ENCODE assay signal across 21 mouse cellular contexts in the genomic region with DNA sequence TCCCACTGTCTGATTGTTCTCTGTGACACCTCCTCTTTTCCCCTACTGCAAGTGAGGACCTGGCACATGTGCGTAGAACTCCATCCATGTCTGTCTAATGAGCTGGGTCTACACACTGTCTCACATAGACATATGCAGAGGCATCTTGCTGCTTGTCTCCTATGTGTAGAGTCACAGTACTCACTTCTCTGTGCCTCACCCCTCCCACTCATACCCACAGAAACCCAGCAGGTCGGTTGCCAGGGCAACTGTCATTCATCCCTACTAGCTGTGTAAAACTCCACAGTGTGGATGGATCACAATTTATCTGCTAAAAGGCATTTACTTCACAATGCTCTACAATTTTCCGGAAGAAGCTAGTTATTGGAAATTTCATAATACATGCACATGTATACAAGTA. TPM values are rescaled to one million over a fixed set of nuclear protein-coding genes. Genes with fewer than 3 reads are reported as not detected.
DNase-seq lines count a peak whose midpoint lies in the region; ATAC-seq and TF ChIP-seq lines count a peak whose summit lies in the region.
"Had no signal": no experiment of that assay in that cellular context is flagged by ENCODE, and none has a peak within 500 bp of the region (broad histone marks: within the 10 kb centered on the region; RNA-seq: fewer than 3 reads in every experiment).

No protein-coding gene starts in this region.

- peak; percentile 6 for DNase-seq in retina, postnatal 1 day
- no peak for DNase-seq in retina, embryonic 14.5 days (ENCODE audit: low spot score)
- DNase-seq in midbrain, postnatal 0 days (ENCODE audit: low spot score): peak; percentile 32
- no peak for DNase-seq in liver
- no peak for DNase-seq in gastrocnemius, postnatal 36 days
- DNase-seq: adrenal gland, adult 2 months; cerebellum, adult 11-12 months; cerebellum, postnatal 25 days; gastrocnemius, adult 2 months; heart, adult 2 months; liver, embryonic 13.5 days; thymus, adult 18-20 months had no signal

- intact Hi-C loops in gastrocnemius, postnatal 36 days (cut with DNase I): no loop called here

- H3K4me3 ChIP-seq in forebrain, embryonic 15.5 days: no peak overlapping the region
- H3K4me3 ChIP-seq in forebrain, embryonic 12.5 days (replicated peaks): no peak overlapping the region
- no peak overlapping the region for H3K4me3 ChIP-seq in hindbrain, embryonic 15.5 days
- no peak overlapping the region for H3K4me3 ChIP-seq in midbrain, postnatal 0 days (ENCODE audit: low read depth, low read length)
- H3K4me3 ChIP-seq: embryonic facial prominence, embryonic 12.5 days; gastrocnemius, adult 2 months; heart, adult 2 months; kidney, embryonic 15.5 days; limb, embryonic 10.5 days; liver, embryonic 13.5 days; lung, embryonic 15.5 days had no signal

- no peaks in the 10 kb centered on the region for H3K27me3 ChIP-seq in forebrain, embryonic 15.5 days
- no peaks in the 10 kb centered on the region for H3K27me3 ChIP-seq in forebrain, embryonic 12.5 days
- H3K27me3 ChIP-seq in hindbrain, embryonic 15.5 days: no peaks in the 10 kb centered on the region
- H3K27me3 ChIP-seq in midbrain, postnatal 0 days (ENCODE audit: insufficient read depth, low read length): no peaks in the 10 kb centered on the region
- H3K27me3 ChIP-seq: CH12.LX; embryonic facial prominence, embryonic 12.5 days; kidney, embryonic 15.5 days; liver, embryonic 13.5 days; lung, embryonic 15.5 days had no signal

- TF ChIP-seq CTCF in midbrain, postnatal 0 days (IDR thresholded peaks at IDR 0.05): no peak

- ATAC-seq in forebrain, embryonic 15.5 days (replicated peaks): peak; percentile 83
- no peak for ATAC-seq in forebrain, embryonic 12.5 days (ENCODE audit: low FRiP score)
- peak; percentile 54; the same call in 1 of the 2 replicates for ATAC-seq in hindbrain, embryonic 15.5 days (ENCODE audit: low FRiP score, low read depth)
- ATAC-seq in midbrain, postnatal 0 days (ENCODE audit: low FRiP score): peak; percentile 77; the same call in 1 of the 2 replicates
- ATAC-seq: inflammation-experienced regulatory T-cells, adult 6 months had no signal

- no peak overlapping the region for H3K27ac ChIP-seq in forebrain, embryonic 15.5 days (replicated peaks)
- no peak overlapping the region for H3K27ac ChIP-seq in forebrain, embryonic 12.5 days
- no peak overlapping the region for H3K27ac ChIP-seq in hindbrain, embryonic 15.5 days (replicated peaks)
- H3K27ac ChIP-seq in midbrain, postnatal 0 days (ENCODE audit: low read depth, low read length): no peak overlapping the region
- H3K27ac ChIP-seq: embryonic facial prominence, embryonic 12.5 days; gastrocnemius, adult 2 months; heart, adult 2 months; kidney, embryonic 15.5 days; limb, embryonic 10.5 days; liver, embryonic 13.5 days; lung, embryonic 15.5 days had no signal

- WGBS in forebrain, embryonic 15.5 days: 78% methylated on average over 3 of the region's 3 CpGs
- 78% methylated on average over 3 of the region's 3 CpGs for WGBS in forebrain, embryonic 12.5 days
- WGBS in hindbrain, embryonic 15.5 days: 67% methylated on average over 3 of the region's 3 CpGs
- WGBS in midbrain, postnatal 0 days: 73% methylated on average over 3 of the region's 3 CpGs

- H3K36me3 ChIP-seq in forebrain, embryonic 15.5 days: no peaks in the 10 kb centered on the region
- H3K36me3 ChIP-seq in forebrain, embryonic 12.5 days (replicated peaks): no peaks in the 10 kb centered on the region
- H3K36me3 ChIP-seq in hindbrain, embryonic 15.5 days: no peaks in the 10 kb centered on the region
- H3K36me3 ChIP-seq in midbrain, postnatal 0 days (ENCODE audit: insufficient read depth, low read length): no peaks in the 10 kb centered on the region
- H3K36me3 ChIP-seq: embryonic facial prominence, embryonic 12.5 days; kidney, embryonic 15.5 days; limb, embryonic 10.5 days; liver, embryonic 13.5 days; lung, embryonic 15.5 days had no signal

- H3K9me3 ChIP-seq in forebrain, embryonic 15.5 days: no peaks in the 10 kb centered on the region
- no peaks in the 10 kb centered on the region for H3K9me3 ChIP-seq in forebrain, embryonic 12.5 days
- H3K9me3 ChIP-seq in hindbrain, embryonic 15.5 days: no peaks in the 10 kb centered on the region
- H3K9me3 ChIP-seq in midbrain, postnatal 0 days (ENCODE audit: low read length): no peaks in the 10 kb centered on the region
- H3K9me3 ChIP-seq: embryonic facial prominence, embryonic 12.5 days; kidney, embryonic 15.5 days; limb, embryonic 10.5 days; liver, embryonic 13.5 days; lung, embryonic 15.5 days had no signal

- H3K4me2 ChIP-seq in forebrain, embryonic 15.5 days (replicated peaks): no peak overlapping the region
- no peak overlapping the region for H3K4me2 ChIP-seq in forebrain, embryonic 12.5 days
- no peak overlapping the region for H3K4me2 ChIP-seq in hindbrain, embryonic 15.5 days
- no peak overlapping the region for H3K4me2 ChIP-seq in midbrain, postnatal 0 days (ENCODE audit: low read depth, low read length, poor library complexity, severe bottlenecking)
- H3K4me2 ChIP-seq: embryonic facial prominence, embryonic 12.5 days; kidney, embryonic 15.5 days; liver, embryonic 13.5 days; lung, embryonic 15.5 days had no signal

- H3K4me1 ChIP-seq in forebrain, embryonic 15.5 days: no peaks in the 10 kb centered on the region
- H3K4me1 ChIP-seq in forebrain, embryonic 12.5 days: no peaks in the 10 kb centered on the region
- H3K4me1 ChIP-seq in hindbrain, embryonic 15.5 days (replicated peaks): no peaks in the 10 kb centered on the region
- no peaks in the 10 kb centered on the region for H3K4me1 ChIP-seq in midbrain, postnatal 0 days (ENCODE audit: insufficient read depth, low read length)
- H3K4me1 ChIP-seq: embryonic facial prominence, embryonic 12.5 days; limb, embryonic 10.5 days; liver, embryonic 13.5 days had no signal

- H3K9ac ChIP-seq in forebrain, embryonic 15.5 days (replicated peaks): no peak overlapping the region
- H3K9ac ChIP-seq in forebrain, embryonic 12.5 days: no peak overlapping the region
- no peak overlapping the region for H3K9ac ChIP-seq in hindbrain, embryonic 15.5 days
- no peak overlapping the region for H3K9ac ChIP-seq in midbrain, postnatal 0 days (replicated peaks; ENCODE audit: low read length, poor library complexity, severe bottlenecking)
- H3K9ac ChIP-seq: embryonic facial prominence, embryonic 12.5 days; kidney, embryonic 15.5 days; liver, embryonic 13.5 days; lung, embryonic 15.5 days had no signal

RNA-seq across cellular contexts. Expression of a gene that starts 46.5 kb away (rescaled TPM):
- 4.3 and 4.8 TPM in 2 replicates for polyA plus RNA-seq in forebrain, embryonic 15.5 days (2015; fragmentation: Nextera tagmentation; extraction: Ambion mirVana)
- polyA plus RNA-seq in forebrain, embryonic 12.5 days (2016; fragmentation: Nextera tagmentation; extraction: Ambion mirVana): 3.4 and 4.6 TPM in 2 replicates
- 5.2 and 5.5 TPM in 2 replicates for polyA plus RNA-seq in hindbrain, embryonic 15.5 days (2015; fragmentation: Nextera tagmentation; extraction: Ambion mirVana)
- 7.5 and 11.0 TPM in 2 replicates for total RNA-seq in midbrain, postnatal 0 days (2014; rRNA removed)
- 4.3 and 5.1 TPM in 2 replicates for polyA plus RNA-seq in midbrain, postnatal 0 days (2015; fragmentation: Nextera tagmentation; extraction: Ambion mirVana)
- not detected for total RNA-seq in gastrocnemius, postnatal 36 days (2021)
- total RNA-seq: adrenal gland, adult 2 months; CH12.LX had no signal
- polyA plus RNA-seq: adrenal gland, adult 2 months; inflammation-experienced regulatory T-cells, adult 6 months; liver, embryonic 13.5 days had no signal

Comparison
In these comparisons a context has a peak if more than half of its experiments do, and no peak if none do; other contexts are left out.
1. DNase-seq: peak in retina, postnatal 1 day (single experiment) and midbrain, postnatal 0 days (single experiment); none in retina, embryonic 14.5 days (single experiment), liver (single experiment) and gastrocnemius, postnatal 36 days (0 of 2).